Mouse (Mus musculus) kidney, adult 2 months (tissue): ENCODE measurements at regions not wholly inside any gene's neighbourhood (a gene's known extent, or its start where the extent isn't known, plus 50 kb on each side); places are given as distances from the start of the nearest gene placed in this dataset.

Experiments
- DNase-seq: peaks from one replicate; pipeline ENCODE4 v3.0.0; 2021
- H3K27ac ChIP-seq: fragments of 200-500 bp; 2 replicates; pipeline ENCODE4 v1.5.1; 2012; ENCODE audit warnings: low read depth, low read length, control low read depth, inconsistent platforms; ENCODE audit not compliant: insufficient read depth
- H3K27me3 ChIP-seq: fragments of 200-500 bp; replicated peaks from 2 replicates; pipeline ENCODE4 v1.6.1; 2012; ENCODE audit warnings: mild to moderate bottlenecking, moderate library complexity, low read length, inconsistent platforms; ENCODE audit not compliant: control insufficient read depth, insufficient read depth
- H3K36me3 ChIP-seq: fragments of 200-500 bp; 2 replicates; pipeline ENCODE4 v1.6.1; 2012; ENCODE audit warnings: mild to moderate bottlenecking, moderate library complexity, low read length, inconsistent platforms; ENCODE audit not compliant: control insufficient read depth, insufficient read depth
- H3K4me1 ChIP-seq: fragments of 200-500 bp; 2 replicates; pipeline ENCODE4 v1.6.1; 2011; ENCODE audit warnings: low read length; ENCODE audit not compliant: control insufficient read depth, insufficient read depth
- H3K4me3 ChIP-seq: fragments of 200-500 bp; 2 replicates; pipeline ENCODE4 v1.5.1; 2011; ENCODE audit warnings: mild to moderate bottlenecking, low read depth, low read length, control low read depth; ENCODE audit not compliant: insufficient read depth
- CTCF ChIP-seq: fragments of 200-500 bp; conservative IDR thresholded peaks from 2 replicates; pipeline ENCODE4 v1.5.1; 2011; ENCODE audit warnings: low read depth, mild to moderate bottlenecking, control low read depth, low read length, moderate library complexity, mixed read lengths; ENCODE audit not compliant: insufficient read depth, insufficient read length
- POLR2A ChIP-seq: fragments of 200-500 bp; IDR thresholded peaks from one replicate; pipeline ENCODE4 v1.6.1; 2011; ENCODE audit warnings: low read depth, low read length, control low read depth
- WGBS: fragments of 180-500 bp; shearing (Covaris S2); methylation state at CpG from one replicate; pipeline ENCODE4 v1.1.7; 2018; 5-methylcytosine and 5-hydroxymethylcytosine counted together

GRCm38 (mm10) chr7:98778929-98779328, 56.0 kb upstream of the Wnt11 start:
- H3K27ac ChIP-seq, result no peak overlapping the region
- no peak overlapping the region for H3K4me3 ChIP-seq
- TF ChIP-seq POLR2A, result no peak
- peak; percentile 82 for TF ChIP-seq CTCF
- 25% methylated on average over 5 of the region's 5 CpGs for WGBS
- DNase-seq, result peak; percentile 77
- no peaks in the 10 kb centered on the region for H3K36me3 ChIP-seq
- H3K4me1 ChIP-seq, result peaks cover under 1% of the 10 kb centered on the region; the same call in 1 of the 2 replicates
- H3K27me3 ChIP-seq, result no peaks in the 10 kb centered on the region

- Histone ChIP-seq H3K4me3 (no peak overlapping the region), H3K27me3 (no peaks in the 10 kb centered on the region), H3K4me1 (peaks cover 3% of the 10 kb centered on the region; the same call in 1 of the 2 replicates), H3K27ac (no peak overlapping the region), H3K36me3 (no peaks in the 10 kb centered on the region)
- TF ChIP-seq CTCF (no peak), POLR2A (no peak)
- no peak for DNase-seq
- WGBS, result 83% methylated on average over 5 of the region's 5 CpGs
Measured at GRCm38 (mm10) chr7:98783521-98783920, 51.4 kb upstream of the Wnt11 start.

GRCm38 (mm10) chr7:98783954-98784353, 51.0 kb upstream of the Wnt11 start:
- H3K4me3 ChIP-seq, result no peak overlapping the region
- WGBS, result 27% methylated on average over 7 of the region's 7 CpGs
- no peak overlapping the region for H3K27ac ChIP-seq

GRCm38 (mm10) chr7:98784369-98784931, 50.5 kb upstream of the Wnt11 start:
- Histone ChIP-seq H3K36me3 (no peaks in the 10 kb centered on the region), H3K4me1 (peaks cover 3% of the 10 kb centered on the region; the same call in 1 of the 2 replicates), H3K27ac (no peak overlapping the region), H3K4me3 (no peak overlapping the region), H3K27me3 (no peaks in the 10 kb centered on the region)
- TF ChIP-seq CTCF, result no peak
- TF ChIP-seq POLR2A, result no peak
- DNase-seq, result no peak
- 58% methylated on average over 15 of the region's 15 CpGs for WGBS

More at GRCm38 (mm10) chr7:98783954-98784353, 51.0 kb upstream of the Wnt11 start:
- no peaks in the 10 kb centered on the region for H3K36me3 ChIP-seq
- DNase-seq, result peak; percentile 73
- H3K27me3 ChIP-seq, result no peaks in the 10 kb centered on the region
- no peak for TF ChIP-seq CTCF
- peaks cover 3% of the 10 kb centered on the region; the same call in 1 of the 2 replicates for H3K4me1 ChIP-seq
